Mouse (Mus musculus): Measurements from ENCODE around the gene Galntl6.

Gene Galntl6

DNA sequence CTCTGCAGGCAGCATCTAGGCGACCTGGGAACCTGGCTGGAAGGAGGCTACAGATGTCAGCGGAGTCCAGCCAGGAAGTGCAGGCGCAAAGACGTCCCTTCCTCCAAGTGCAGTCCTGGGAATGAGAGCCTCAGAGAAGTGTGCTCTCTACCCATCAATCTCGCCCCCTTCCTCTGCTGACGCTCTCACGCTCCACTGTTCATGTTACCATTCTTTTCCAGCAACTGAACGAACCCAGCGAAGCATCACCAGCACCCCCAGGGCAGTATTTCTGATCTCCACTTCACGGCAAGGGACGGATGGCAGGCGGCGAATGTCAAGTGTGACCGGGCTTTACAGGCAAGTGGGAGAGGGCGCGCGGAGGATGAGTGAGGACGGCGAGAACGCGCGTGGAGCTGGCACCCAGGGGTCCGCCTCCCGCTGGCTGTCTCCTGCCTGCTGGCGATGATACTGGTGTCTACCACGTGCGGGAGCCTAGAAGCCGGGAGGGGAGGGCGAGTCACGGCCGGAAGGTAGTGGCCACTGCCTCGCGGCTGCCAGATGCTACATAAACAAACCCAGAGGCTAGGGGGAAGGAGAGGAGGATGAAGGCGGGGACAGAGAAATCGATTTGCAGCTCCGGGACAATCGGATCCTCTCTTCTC lies at the start of gene Galntl6:
Galntl6 (minus strand) TSS at position 445 of the 644 bp plus-strand sequence.
- DNase-seq (ENCODE audit: low spot score in 2 of 2): peak; percentile 63 to 71

DNA sequence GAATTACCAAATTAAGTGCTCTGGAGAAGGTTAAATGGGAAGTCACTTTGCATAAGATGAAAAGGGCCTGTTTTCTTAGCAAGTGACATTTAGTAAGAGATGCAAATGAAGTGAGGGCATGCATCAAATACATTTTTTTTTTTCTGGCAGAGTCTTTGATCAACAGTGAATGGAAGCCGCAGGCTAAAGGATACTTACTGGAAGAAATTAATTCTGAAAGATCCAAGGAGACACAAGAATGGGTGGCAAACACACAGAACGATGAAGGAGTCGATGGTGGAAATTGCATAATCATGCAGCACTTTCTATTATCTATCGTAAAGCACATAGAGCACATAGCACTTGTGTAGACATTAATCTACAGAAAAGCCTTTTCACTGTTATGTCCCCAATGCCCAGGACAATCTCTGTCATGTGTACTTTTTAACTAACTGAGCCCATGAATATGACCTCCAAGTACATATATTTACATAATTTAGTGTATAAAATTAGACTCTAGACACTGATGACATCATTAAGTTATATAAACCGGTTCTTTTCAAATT lies 44.8 kb upstream of the Galntl6 start:
- DNase-seq (ENCODE audit: low spot score in 2 of 2): no peak

DNA sequence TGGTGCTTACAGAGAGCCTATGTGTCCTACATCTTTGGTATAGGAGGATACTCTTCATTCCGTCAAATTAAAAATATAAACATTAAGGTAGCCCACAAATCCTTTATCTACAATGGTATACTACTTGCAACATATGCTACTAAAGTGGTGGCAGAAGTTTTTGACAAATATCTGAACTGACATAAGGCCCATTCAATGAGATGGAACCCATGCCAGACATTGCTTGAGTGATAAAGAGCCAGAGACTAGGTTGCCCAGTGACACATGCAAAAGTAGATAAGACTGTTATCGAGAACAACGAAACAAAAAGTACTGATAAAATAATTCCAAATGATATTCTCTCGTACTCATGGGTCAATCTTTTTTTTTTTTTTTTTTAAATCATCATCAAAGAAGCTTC lies 31.3 kb upstream of the Galntl6 start:
- no peak for DNase-seq (ENCODE audit: low spot score in 2 of 2)

DNA sequence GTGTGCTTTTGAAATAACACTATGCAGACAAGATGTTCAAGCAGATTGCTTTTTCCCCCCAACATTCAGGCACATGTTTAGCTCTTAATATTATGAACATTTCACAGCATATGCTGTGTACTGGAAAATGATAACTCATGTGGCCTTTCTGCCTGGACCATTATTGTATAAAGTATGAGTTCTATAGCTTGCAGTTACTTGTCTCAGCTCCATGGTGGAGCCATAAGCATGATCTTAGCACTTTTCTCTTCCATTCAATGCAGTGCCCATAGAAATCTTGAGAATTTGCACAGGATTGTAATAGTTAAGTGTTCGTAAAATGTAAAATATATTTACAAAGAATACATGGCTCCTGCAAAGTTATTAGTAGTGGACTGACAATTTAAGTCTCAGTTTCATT lies 18.6 kb upstream of the Galntl6 start:
- peak in 1 of 2 experiments; percentile 16 for DNase-seq (ENCODE audit: low spot score in 2 of 2)

DNA sequence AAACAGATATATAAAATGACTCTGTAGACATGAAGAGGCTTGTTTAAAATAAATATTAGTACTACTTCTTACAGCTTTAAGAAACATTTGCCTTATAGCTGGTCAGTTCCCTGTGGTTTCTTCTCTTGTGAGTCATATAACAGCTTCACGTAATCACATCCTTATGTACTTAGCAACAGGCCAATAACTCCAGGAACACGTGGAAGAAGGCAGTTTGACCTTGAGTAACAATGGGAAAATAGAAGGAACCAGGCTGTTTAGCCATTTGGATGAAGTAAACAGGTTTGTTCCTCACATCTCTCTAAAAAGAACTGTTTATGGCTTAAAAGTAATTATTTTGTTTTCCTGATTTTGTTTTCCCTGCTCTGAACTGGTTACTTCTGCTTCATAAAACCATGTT lies 2.7 kb upstream of the Galntl6 start:
- no peak for DNase-seq (ENCODE audit: low spot score in 2 of 2)

DNA sequence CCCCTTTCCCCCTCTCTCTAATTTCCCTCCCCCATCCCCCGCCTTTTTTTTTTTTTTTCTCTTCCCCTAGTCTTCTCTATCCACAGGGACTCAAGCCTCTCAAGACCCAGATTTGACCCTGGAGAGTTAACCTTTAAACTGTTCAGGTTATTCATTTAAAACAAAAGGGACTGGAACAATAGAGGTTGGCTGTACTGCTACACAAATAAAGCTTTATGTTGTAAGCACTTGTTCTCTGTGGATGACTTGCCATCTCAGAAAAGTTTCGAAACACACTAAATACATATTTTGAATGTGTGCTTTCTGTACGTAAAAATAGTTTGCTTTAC lies 1.2 kb upstream of the Galntl6 start:
- no peak for DNase-seq (ENCODE audit: low spot score in 2 of 2)

DNA sequence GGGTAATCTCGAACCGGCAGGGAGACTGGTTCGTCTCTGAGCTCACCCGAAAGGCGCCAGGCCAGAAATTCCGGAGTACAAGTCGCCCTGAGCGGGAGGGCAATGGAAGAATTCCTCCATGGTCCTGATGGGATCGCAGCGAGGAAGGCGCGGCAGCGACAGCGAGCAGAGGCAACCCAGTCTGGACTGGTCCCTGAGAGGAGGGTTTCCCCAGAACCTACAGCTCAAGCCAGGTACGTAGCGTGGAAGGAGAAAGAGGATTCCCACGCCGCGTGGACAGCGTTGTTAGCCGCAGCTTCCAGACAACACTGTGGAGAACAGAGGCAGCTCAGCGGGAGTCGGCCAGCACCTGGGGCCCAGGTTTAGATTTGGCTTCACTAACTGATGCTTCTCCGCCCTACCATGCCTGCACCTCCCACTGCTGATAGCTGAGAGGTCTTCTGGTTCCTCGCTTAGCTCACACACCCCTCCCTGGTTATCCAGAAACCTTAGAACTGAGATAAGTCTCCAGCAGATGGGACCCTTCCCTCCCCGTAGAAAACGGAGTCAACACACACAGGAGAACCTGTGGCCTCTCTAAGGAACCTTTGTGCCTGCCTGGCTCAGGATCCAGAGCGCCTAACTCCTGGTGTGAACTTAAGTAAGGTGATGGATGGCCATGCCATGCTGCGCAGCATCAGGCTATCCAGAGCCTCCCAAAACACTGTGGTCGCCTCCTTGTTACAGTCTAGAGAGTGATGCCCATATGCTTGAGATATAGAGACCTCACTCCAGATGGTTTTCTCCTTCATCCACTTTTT lies 600 bp upstream of the Galntl6 start:
- peak; percentile 38 to 60 for DNase-seq (ENCODE audit: low spot score in 2 of 2)

DNA sequence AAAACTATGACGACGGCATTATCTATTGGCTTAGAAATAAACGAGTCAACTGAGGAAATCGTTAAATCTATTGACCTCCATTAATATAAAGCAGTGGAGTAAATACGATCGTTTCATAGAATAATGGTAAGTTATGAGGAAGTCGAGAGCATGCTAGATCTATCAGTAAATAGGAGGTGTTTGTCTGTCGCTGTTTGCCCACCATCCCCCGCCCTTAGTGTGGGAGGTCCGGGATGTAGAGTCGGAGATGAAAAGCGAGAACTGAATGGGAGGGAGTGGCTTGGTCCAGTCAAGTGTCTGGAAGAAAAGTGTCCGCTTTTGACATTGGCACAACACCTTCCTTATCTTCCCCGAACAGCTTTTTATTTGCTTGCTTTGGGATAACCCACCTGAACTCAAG lies 763 bp downstream of the Galntl6 start, which contains the start of gene BC030500:
BC030500 (plus strand) TSS at position 79 of the 400 bp plus-strand sequence.
- DNase-seq (ENCODE audit: low spot score in 2 of 2): no peak

DNA sequence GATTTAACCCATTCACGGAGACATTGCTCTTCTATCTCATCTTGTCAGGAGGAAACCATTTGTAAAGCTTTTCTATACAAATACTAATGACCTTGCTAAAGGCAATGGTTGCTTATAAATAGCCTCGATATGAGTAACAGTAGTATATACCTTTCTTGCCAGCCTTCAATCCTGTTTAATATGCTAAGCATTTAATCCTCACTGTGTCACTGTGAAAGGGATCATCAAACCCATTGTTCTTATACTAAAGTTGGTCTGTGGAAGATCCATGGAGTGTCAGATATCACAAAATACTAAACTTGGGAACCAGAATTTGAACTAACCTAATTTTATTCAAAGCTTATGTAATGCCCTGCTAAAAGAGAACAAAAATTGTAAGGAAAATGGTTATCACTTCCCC lies 8.0 kb downstream of the Galntl6 start:
- DNase-seq (ENCODE audit: low spot score in 2 of 2): no peak

DNA sequence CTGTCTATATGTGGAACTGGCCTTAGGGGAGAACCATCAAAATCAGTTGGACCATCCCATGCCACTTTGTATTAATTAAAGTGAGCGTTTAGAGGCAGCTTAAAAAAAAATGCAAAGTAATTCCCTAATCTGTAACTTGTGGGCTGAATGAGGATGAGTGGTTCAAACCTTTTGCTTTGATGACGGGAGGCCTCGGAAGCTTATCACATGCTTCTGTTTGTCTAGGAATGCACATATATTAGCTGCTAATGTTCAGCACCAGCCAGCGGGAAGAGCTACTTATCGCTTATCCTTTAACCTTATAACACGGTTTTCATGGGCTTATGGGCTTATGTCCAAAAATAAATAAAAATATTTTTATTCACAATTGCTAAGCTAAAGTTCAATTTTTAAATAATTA lies 16.5 kb downstream of the Galntl6 start:
- DNase-seq (ENCODE audit: low spot score in 2 of 2): no peak

DNA sequence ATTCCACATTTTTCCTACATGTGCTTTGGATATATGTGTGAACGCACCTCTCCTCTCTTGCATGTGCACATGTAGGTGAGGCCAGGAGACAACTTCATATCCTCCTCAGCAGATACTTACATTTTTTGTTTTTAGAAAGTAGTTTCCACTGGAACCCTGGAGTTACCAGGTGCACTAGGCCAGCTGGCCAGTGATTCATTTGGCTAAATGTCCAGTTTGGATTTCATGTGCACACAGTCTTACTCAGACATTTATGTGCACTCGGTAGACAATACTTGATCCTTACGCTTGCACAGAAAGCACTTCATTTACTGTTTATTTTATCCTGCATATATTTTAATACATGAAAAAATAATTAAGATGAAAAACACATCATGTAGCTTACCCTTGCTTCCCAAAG lies 21.8 kb downstream of the Galntl6 start:
- no peak for DNase-seq (ENCODE audit: low spot score in 2 of 2)

DNA sequence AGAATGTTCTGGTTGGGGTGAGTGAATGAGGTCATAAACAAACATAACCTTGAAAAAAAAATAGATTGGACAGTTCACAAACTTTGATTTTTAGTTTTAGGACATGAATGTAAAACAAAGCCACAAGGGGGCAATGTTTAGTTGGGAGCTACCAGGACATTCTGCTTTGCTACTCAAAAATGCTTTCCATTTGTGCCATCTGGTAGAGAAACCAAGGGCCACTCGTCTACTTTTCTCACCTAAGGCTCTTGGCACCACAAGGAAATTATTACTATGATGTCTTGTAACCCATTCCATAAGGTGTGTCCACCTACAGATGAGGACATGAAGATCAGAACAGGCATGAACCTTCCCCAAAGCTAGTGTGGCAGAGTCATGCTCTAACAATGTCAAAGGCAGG lies 26.0 kb downstream of the Galntl6 start:
- DNase-seq (ENCODE audit: low spot score in 2 of 2): peak in 1 of 2 experiments; percentile 16

DNA sequence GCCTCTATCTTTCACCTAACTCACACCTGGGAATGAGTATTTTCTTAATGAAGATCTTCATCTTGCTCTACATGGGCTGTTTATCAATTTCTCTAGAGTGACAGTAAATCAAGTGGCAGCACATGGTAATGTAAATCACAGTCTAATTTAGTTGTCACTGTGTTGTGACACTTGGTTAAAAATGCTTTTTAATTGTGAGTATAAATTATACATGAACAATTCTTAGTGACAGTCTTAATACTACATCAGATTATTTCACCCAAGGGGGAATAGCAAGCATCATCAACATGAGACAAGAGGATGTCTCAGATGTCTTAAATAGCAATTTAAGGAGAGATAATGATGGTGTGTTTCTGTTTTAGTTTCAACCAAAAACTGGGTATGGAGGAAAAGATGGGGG lies 88.1 kb downstream of the Galntl6 start:
- no peak for DNase-seq (ENCODE audit: low spot score in 2 of 2)

DNA sequence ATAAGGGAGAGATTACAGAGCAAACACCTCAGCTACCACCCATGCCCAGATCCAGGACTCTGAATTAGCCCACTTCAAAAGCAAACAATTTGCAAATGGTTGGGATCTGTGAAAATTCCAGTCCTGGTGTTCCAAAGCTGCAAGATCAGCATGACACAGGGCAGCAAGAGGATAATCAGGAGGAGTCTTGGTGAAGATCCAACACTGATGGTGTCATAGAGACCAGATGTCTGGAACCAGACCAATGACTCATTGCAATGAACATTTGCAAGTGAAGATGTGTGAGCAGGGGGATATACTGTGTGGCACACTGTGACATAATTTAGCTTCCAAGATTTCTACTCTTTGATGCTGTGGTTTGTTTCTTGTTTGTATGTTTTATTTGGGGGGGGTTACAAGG lies 107.2 kb downstream of the Galntl6 start:
- peak; percentile 13 to 43 for DNase-seq (ENCODE audit: low spot score in 2 of 2)

DNA sequence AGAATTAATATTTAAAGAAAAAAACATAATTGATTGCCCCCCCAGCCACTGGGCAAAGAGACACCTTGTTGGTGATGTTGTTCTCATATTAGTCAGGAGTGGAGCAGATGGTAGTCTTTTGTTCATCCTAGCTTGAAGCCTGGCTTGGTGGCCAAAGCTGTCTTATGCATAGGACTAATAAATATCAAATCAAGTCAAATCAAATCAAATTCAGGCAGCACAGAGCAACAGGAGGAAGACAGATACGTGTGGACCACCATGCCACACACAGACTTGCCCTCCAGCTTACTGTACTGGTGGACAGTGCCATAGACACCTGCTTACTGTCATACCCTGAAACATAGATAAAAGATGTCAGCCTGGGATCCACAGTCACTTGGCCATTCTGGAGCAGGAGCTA lies 110.6 kb downstream of the Galntl6 start:
- DNase-seq (ENCODE audit: low spot score in 2 of 2): no peak

DNA sequence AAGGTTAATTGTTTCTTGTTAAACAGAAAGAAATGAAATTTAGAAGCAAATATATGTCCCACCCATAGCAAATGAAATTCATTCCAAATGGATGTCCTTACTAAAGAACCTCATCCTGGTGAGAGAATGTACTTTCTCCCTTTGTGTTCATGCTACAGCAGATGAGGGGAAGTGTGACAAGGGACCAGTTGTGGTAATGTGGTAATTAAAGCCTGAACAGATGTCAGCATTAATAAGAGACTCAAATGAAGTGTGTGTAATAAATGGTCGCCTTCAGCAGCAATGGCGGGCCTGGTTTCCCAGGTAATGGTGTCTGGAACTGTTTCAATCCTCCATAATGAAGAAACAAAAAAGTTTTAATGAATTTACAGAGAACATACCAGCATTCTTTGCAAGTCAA lies 158.7 kb downstream of the Galntl6 start:
- no peak for DNase-seq (ENCODE audit: low spot score in 2 of 2)

DNA sequence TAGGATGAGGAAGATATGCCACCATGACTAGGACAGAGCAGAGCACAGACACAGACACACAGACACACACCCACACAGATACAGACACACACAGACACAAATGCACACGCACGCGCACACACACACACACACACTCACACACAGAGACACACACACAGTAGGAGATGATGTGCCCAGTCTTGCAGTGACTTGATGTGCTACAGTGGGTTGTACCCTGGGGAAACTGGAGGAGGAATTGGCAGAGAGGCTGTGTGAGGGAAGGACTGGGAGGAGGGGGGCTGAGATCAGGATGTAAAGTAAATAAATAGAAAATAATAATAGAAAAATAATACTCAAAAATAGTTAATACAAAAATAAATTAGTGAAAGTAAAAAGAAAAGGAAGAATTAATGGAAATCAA lies 174.5 kb downstream of the Galntl6 start:
- no peak for DNase-seq (ENCODE audit: low spot score in 2 of 2)

DNA sequence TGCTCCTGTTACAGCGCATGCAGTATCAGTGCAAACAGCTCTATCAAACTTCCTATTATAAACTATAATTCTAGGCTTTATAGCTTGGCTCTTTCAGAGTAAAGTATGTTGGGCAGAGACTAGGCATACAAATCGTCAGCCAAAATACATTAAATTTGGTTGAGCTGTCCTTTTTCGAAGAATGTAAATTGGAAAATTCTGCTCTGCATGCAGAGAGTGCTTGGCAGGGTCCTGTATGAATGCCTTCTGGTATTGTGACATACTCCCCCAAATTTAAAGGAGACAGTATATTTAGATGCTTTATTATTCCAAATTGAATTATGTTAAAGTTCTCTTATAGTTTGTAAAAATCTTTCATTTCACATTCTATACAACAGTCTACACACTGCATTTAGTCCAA lies 220.7 kb downstream of the Galntl6 start:
- DNase-seq (ENCODE audit: low spot score in 2 of 2): no peak

DNA sequence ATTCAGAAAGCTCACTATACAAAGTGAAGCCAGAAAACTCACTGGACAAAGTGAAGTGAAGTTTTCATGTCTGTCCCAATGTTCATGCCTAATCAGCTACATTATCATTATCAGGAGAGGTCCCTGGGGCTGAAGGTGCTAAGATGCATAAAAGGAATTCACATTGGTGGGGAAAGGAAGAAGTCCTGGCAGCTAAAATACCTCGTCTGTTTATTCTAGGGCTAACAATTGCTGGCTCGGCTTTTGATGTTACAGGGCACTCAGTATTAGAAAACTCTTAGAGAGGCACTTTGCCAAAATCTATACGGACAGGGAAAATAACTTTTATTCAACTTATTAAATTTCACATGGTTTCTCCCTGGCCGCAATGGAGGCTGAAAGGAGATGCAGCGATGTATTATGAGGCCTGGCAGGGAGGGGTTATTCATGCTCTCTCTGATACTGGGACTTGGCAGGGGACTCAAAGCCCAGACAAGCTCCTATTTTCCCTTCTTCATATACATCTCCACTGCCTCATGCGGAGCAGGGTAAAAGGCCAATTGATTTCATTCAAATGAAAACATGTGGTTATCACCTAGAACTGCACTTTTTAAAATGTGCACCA lies 234.5 kb downstream of the Galntl6 start:
- DNase-seq (ENCODE audit: low spot score in 2 of 2): no peak

DNA sequence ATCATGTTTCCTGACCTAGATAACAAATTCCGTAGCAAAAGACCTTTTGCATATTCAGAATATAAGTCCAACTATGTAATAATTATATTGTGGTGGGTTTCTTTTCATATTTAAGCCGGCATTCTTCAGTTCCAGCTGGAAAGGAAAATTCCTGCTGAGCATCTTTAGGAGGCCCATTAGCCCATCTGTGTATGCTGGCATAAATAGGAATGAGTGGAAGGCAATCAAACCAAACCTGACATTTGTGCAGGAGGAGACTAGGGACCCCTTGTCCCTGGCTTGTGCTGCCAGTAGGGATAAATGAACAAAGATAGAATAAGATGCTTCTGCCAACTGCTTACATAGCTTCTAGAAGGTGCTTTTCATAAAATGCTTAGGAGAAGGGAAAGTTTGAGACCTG lies 243.4 kb downstream of the Galntl6 start:
- no peak for DNase-seq (ENCODE audit: low spot score in 2 of 2)

DNA sequence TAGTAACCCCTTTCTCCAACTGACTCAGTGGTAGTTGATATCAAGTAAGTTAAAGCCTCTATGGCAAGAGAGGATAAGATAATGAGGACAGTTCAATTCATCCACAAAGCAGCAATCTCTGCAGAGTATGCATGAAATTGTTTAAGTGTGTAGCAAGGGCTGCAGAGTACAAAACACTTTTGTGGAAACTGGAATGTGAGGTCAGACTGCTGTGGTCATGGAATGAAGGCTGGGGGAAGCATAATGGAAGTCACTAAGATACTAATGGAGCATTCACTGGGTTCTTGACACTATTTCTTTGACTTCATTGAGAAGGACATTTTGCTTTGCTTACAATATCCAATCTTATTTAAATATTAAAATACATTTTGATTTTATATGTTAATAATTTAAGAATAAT lies 252.4 kb downstream of the Galntl6 start:
- no peak for DNase-seq (ENCODE audit: low spot score in 2 of 2)

DNA sequence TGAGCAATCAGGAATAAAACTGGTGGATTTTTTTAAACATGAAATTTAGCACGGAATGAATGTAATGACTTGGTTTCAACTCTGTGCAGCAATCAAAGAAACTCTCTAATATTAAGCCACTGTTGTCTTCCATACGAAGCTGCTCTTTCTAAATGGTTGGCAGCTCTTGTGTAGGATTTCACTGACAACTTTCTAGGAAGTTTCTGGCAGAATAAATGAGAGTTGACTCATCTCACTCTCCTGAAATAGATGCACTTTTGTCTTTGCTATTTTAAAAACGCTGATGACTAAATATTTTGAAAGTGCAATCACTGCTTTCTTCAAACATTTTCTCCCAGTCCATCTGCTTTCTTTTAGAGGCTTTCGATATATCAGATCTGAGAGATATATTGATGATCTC lies 256.8 kb downstream of the Galntl6 start:
- peak in 1 of 2 experiments; percentile 9 for DNase-seq (ENCODE audit: low spot score in 2 of 2)

DNA sequence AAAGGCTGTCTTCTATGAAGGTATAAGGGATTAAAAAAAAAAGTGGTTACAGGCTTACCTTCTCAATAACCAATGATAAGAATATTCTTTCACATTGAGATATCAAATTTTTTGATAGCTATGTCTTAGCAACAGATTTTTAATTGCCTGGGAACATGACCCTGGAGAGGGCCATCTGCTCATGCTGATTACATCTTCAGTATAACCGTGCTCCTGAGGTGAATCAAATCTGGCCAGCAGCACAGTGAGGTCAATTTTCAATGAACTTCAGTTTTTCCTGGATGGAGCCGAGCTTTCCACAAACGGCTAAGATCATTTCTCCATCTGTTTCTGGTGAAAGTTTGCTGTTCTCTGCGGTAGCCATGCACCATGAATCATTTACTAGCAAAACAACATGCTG lies 306.0 kb downstream of the Galntl6 start:
- no peak for DNase-seq (ENCODE audit: low spot score in 2 of 2)
